Mouse (Mus musculus): ENCODE data around the gene Insrr. TPM values are rescaled to one million over a fixed set of nuclear protein-coding genes. Genes with fewer than 3 reads are reported as not detected.

The Insrr gene
- polyA plus RNA-seq, 1 experiment from 2014 or later = 2.7 TPM

DNA sequence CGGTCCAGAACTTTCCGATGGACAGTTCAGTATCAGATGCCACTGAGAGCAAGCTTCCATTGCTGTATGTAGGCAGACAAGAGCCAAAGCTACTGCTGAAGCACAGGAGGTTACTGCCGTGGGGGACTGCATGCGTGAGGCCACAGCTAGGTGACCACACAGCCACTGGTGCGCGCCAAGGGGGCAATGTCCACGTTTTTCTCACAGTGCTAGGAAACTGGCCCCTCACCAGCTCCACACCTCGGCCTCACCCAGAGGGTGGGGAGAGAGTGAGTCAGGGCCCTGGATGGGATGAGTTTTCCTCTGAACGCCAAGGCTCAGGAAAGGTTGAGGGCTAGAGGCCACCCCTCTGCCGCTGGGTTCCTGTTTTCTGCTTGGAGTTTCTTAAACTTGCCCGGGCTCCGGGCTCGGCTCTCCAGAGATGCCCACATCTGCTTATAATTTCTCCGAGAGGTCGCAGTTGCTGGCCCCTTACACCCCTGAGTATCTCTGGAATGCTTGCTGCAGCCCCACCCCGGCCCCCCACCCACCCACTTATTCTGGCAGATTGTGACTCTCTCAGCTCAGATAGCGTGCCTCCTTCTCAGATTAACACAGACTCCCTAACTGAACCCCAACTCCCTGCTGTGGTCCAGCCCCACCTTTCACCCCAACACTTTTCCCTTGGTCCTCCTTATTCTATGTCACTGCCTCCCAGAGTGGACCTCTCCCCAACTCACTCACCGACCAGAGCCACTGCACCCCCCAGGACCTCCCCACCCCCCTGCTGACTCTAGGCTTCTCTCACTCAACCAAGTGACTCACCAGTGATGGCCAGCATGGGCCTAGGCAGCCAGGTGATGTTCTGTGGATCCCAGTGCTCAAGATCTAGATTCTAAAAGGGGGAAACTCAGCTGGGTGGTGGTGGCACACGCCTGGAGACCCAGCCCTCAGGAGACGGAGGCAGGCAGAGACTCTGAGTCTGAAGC is 35.1 kb upstream of the Insrr start:
- Histone ChIP-seq H3K9me3 (ENCODE audit: low read length) (no peaks in the 10 kb centered on the region), H3K36me3 (ENCODE audit: insufficient read depth, low read length) (peaks cover 17% of the 10 kb centered on the region), H3K4me2 (replicated peaks; ENCODE audit: low read depth, low read length) (no peak overlapping the region), H3K27me3 (ENCODE audit: insufficient read depth, low read length) (no peaks in the 10 kb centered on the region), H3K4me1 (ENCODE audit: insufficient read depth, low read length) (peaks cover 70% of the 10 kb centered on the region), H3K27ac (ENCODE audit: low read length) (peak overlapping the region; percentile 43; the same call in 1 of the 2 replicates), H3K9ac (replicated peaks; ENCODE audit: low read length) (0 out of 2 replicates have a peak overlapping the region, but pooled peaks have one; percentile 31), H3K4me3 (ENCODE audit: low read length) (no peak overlapping the region)
- 65% methylated on average over 20 of the region's 20 CpGs for WGBS
- peak; percentile 12; the same call in 1 of the 2 replicates for ATAC-seq (ENCODE audit: low FRiP score, low TSS enrichment)

DNA sequence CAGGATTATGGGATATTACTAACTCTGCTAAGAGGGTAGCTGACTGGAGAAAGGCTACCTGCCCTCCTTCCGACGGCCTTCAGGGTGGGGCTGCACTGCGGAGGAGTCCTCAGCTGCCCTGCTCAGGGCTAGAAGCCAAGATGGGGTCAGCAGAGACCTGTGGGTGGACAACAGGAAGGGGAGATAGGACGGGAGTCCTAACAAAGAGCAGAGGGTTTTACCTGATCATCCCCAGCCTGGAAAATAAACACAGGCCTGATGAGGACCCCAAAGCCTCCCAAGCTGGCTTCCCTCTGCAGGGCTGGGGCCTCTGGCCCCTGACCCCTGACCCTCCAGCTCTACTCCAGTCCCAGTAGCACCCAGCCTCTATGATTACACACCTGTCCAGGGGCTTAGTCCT is 33.5 kb upstream of the Insrr start:
- Histone ChIP-seq H3K4me1 (ENCODE audit: insufficient read depth, low read length) (peaks cover 85% of the 10 kb centered on the region), H3K4me3 (ENCODE audit: low read length) (peak overlapping the region; percentile 23; the same call in 1 of the 2 replicates), H3K9me3 (ENCODE audit: low read length) (no peaks in the 10 kb centered on the region), H3K36me3 (ENCODE audit: insufficient read depth, low read length) (peaks cover 12% of the 10 kb centered on the region), H3K27me3 (ENCODE audit: insufficient read depth, low read length) (no peaks in the 10 kb centered on the region), H3K27ac (ENCODE audit: low read length) (peak overlapping the region; percentile 97), H3K4me2 (replicated peaks; ENCODE audit: low read depth, low read length) (peak overlapping the region; percentile 72), H3K9ac (replicated peaks; ENCODE audit: low read length) (peak overlapping the region; percentile 64)
- 32% methylated on average over 4 of the region's 4 CpGs for WGBS
- ATAC-seq (ENCODE audit: low FRiP score, low TSS enrichment) = no peak

DNA sequence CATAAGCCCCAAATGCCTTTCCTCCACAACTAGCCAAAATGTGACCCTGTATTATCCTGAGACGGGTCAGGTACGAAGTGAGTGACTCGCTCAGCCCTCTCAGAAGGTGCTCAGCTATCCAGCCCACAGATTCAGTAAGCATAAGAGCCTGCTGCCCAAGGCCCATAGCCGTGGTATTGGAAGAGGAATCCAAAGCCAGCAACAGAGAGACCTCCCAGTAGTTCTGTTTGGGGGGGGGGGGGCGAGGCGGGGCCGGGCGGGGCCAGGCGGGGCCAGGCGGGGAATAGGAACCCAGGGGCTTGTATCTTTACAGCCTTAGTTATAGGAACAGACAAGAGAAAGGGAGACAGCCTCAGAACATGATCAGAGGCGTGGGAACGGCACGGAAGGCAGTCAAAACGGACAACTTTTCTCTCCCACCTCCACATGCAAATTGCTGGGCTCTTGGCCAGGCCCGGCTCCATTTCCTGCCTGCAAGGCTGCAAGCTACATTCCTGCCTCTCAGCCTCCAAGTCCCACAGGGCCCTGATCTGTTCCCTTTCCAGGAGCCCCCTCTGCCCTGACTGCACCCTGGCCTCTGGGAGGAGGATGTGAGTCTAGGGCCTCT is 33.0 kb upstream of the Insrr start:
- Histone ChIP-seq H3K4me1 (ENCODE audit: insufficient read depth, low read length) (peaks cover 85% of the 10 kb centered on the region), H3K27me3 (ENCODE audit: insufficient read depth, low read length) (no peaks in the 10 kb centered on the region), H3K9ac (replicated peaks; ENCODE audit: low read length) (peak overlapping the region; percentile 64), H3K4me3 (ENCODE audit: low read length) (peak overlapping the region; percentile 23), H3K9me3 (ENCODE audit: low read length) (no peaks in the 10 kb centered on the region), H3K4me2 (replicated peaks; ENCODE audit: low read depth, low read length) (peak overlapping the region; percentile 72), H3K36me3 (ENCODE audit: insufficient read depth, low read length) (peaks cover 10% of the 10 kb centered on the region; the same call in 1 of the 2 replicates), H3K27ac (ENCODE audit: low read length) (peak overlapping the region; percentile 97)
- whole genome bisulfite sequencing = 9% methylated on average over 15 of the region's 15 CpGs
- ATAC-seq (ENCODE audit: low FRiP score, low TSS enrichment) = peak; percentile 55

DNA sequence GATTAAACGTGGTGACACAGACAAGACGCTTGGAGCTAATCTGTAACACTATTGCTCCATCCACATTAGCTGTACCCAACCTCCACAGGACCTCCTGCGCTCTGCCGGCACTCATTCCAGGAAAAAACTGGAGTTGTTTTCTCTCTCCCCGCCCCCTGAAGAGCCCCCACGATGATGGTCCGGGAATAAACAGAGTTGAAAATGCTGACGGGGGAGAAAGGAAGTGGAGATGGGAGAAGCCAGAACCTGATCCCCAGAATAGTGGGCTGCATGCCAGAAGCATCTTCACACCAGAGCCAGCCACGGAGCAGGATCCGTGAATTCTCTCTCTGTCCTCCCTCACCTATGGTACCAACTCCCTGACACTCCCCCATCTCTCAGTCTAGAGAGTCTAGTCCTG is 32.2 kb upstream of the Insrr start:
- Histone ChIP-seq H3K27ac (ENCODE audit: low read length) (peak overlapping the region; percentile 97), H3K27me3 (ENCODE audit: insufficient read depth, low read length) (no peaks in the 10 kb centered on the region)

DNA sequence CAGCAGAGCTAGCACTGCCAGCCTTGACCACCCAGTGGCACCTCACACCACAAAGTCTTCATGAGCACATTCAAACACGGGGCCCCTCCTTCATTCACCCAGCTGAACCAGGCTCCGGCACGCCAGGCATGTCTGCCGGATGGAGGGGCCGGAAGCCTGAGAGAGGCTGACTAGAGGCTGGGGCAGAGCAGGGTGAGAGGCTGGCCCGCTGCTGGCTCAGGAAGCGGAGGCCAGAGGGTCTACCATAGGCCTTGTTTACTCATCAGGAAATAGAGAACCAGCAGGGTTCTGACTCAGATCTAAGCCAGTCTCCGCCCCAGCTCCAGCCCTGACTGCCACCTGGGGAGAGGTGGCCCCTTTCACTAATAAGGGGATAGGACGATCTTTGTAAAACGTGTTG is 31.7 kb upstream of the Insrr start:
- H3K9me3 ChIP-seq (ENCODE audit: low read length) = no peaks in the 10 kb centered on the region
- no peaks in the 10 kb centered on the region for H3K36me3 ChIP-seq (ENCODE audit: insufficient read depth, low read length)
- peaks cover 75% of the 10 kb centered on the region for H3K4me1 ChIP-seq (ENCODE audit: insufficient read depth, low read length)
- peak overlapping the region; percentile 23 for H3K4me3 ChIP-seq (ENCODE audit: low read length)
- peak overlapping the region; percentile 97 for H3K27ac ChIP-seq (ENCODE audit: low read length)
- H3K9ac ChIP-seq (replicated peaks; ENCODE audit: low read length) = peak overlapping the region; percentile 64
- peak overlapping the region; percentile 72 for H3K4me2 ChIP-seq (replicated peaks; ENCODE audit: low read depth, low read length)
- WGBS = 17% methylated on average over 10 of the region's 10 CpGs
- H3K27me3 ChIP-seq (ENCODE audit: insufficient read depth, low read length) = no peaks in the 10 kb centered on the region
- ATAC-seq (ENCODE audit: low FRiP score, low TSS enrichment) = peak; percentile 9; the same call in 1 of the 2 replicates

More for the DNA sequence above, 32.2 kb upstream of the Insrr start:
- Histone ChIP-seq H3K36me3 (ENCODE audit: insufficient read depth, low read length) (peaks cover 3% of the 10 kb centered on the region; the same call in 1 of the 2 replicates), H3K4me2 (replicated peaks; ENCODE audit: low read depth, low read length) (peak overlapping the region; percentile 72), H3K4me3 (ENCODE audit: low read length) (peak overlapping the region; percentile 23), H3K9me3 (ENCODE audit: low read length) (no peaks in the 10 kb centered on the region), H3K9ac (replicated peaks; ENCODE audit: low read length) (peak overlapping the region; percentile 64), H3K4me1 (ENCODE audit: insufficient read depth, low read length) (peaks cover 78% of the 10 kb centered on the region)
- WGBS = 16% methylated on average over 10 of the region's 10 CpGs
- ATAC-seq (ENCODE audit: low FRiP score, low TSS enrichment) = no peak

DNA sequence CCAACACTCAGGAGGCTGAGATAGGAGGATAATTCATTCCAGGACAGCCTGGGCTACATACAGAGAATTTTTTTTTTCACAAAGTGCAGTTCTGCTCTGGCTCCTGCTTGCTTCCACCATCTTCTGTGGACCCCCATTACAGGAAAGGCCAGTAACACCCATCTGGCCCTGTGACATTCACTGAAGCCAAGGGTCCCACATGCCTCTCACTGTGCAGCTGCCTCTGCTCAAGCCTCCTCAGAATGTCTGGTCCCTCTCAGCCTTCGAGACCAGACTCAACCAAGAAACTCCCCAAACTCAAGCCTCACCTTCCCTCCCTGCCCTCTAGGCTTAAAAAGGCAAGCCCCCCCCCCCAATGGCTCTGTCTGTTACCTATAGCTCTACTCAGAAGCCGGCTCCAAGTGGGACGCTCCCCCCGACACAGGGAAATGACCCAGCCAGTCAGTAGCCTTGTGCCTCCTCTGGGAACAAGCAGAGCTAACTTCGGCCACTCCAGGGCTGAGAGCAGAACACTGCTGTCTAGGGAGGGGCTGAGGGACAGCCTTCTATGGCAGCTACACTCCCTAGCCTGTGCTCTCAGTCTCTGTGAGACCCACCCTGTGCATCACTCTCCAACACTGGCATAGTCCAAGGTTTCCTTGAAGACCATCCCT is 31.0 kb upstream of the Insrr start:
- 68% methylated on average over 5 of the region's 5 CpGs for WGBS
- H3K4me3 ChIP-seq (ENCODE audit: low read length) = peak overlapping the region; percentile 23

DNA sequence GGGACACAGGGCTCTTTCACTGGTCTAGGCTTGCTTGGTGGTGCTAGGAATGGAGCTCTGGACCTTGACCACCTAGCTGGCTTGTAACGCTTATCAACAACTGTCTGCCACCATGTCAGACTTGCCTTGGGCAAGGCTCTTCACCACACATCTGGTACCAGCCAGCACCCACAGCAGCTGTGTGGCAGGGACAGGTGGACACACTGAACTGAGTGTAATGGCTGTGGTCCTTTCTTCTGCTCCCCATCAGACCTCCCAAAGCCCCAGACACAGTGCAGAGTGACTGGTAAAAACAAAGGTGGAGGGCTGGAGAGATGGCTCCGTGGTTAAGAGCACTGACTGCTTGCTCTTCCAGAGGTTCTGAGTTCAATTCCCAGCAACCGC is 30.5 kb upstream of the Insrr start:
- WGBS = 82% methylated on average over 3 of the region's 3 CpGs
- no peaks in the 10 kb centered on the region for H3K36me3 ChIP-seq (ENCODE audit: insufficient read depth, low read length)
- peak overlapping the region; percentile 32; the same call in 1 of the 2 replicates for H3K9ac ChIP-seq (replicated peaks; ENCODE audit: low read length)
- no peaks in the 10 kb centered on the region for H3K9me3 ChIP-seq (ENCODE audit: low read length)
- H3K4me3 ChIP-seq (ENCODE audit: low read length) = peak overlapping the region; percentile 23; the same call in 1 of the 2 replicates
- peak overlapping the region; percentile 72 for H3K4me2 ChIP-seq (replicated peaks; ENCODE audit: low read depth, low read length)
- H3K4me1 ChIP-seq (ENCODE audit: insufficient read depth, low read length) = peaks cover 80% of the 10 kb centered on the region
- no peaks in the 10 kb centered on the region for H3K27me3 ChIP-seq (ENCODE audit: insufficient read depth, low read length)
- no peak for ATAC-seq (ENCODE audit: low FRiP score, low TSS enrichment)
- H3K27ac ChIP-seq (ENCODE audit: low read length) = peak overlapping the region; percentile 97

More for the DNA sequence above, 31.0 kb upstream of the Insrr start:
- peak overlapping the region; percentile 72 for H3K4me2 ChIP-seq (replicated peaks; ENCODE audit: low read depth, low read length)
- H3K27me3 ChIP-seq (ENCODE audit: insufficient read depth, low read length) = no peaks in the 10 kb centered on the region
- H3K9me3 ChIP-seq (ENCODE audit: low read length) = no peaks in the 10 kb centered on the region
- ATAC-seq (ENCODE audit: low FRiP score, low TSS enrichment) = no peak
- H3K36me3 ChIP-seq (ENCODE audit: insufficient read depth, low read length) = no peaks in the 10 kb centered on the region
- H3K9ac ChIP-seq (replicated peaks; ENCODE audit: low read length) = peak overlapping the region; percentile 32; the same call in 1 of the 2 replicates
- peak overlapping the region; percentile 97 for H3K27ac ChIP-seq (ENCODE audit: low read length)
- H3K4me1 ChIP-seq (ENCODE audit: insufficient read depth, low read length) = peaks cover 77% of the 10 kb centered on the region

DNA sequence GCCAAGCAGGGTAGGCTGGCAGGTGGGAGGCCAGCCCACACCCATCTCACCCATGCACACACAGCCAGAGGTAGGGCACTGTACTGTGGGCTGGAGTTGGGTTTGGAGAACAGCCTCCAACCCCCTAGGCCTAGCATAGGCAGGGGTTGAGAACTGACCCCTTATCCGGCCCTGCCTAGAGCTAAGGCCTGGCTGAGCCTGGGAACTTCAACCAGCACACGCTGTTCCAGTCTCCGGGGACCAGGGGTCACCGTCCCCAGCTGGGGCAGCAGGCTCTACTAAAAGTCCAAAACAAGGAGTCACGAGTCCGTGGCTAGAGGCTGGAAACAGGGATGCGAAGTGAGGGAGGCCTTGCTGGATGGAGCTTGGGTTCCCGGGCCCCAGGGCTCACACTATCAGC is 29.0 kb upstream of the Insrr start:
- 27% methylated on average over 8 of the region's 8 CpGs for WGBS
- H3K27me3 ChIP-seq (ENCODE audit: insufficient read depth, low read length) = no peaks in the 10 kb centered on the region
- H3K9ac ChIP-seq (replicated peaks; ENCODE audit: low read length) = peak overlapping the region; percentile 74
- peak overlapping the region; percentile 91 for H3K27ac ChIP-seq (ENCODE audit: low read length)
- no peaks in the 10 kb centered on the region for H3K36me3 ChIP-seq (ENCODE audit: insufficient read depth, low read length)
- peak overlapping the region; percentile 72 for H3K4me2 ChIP-seq (replicated peaks; ENCODE audit: low read depth, low read length)
- H3K9me3 ChIP-seq (ENCODE audit: low read length) = no peaks in the 10 kb centered on the region
- peak; percentile 69 for ATAC-seq (ENCODE audit: low FRiP score, low TSS enrichment)
- H3K4me1 ChIP-seq (ENCODE audit: insufficient read depth, low read length) = peaks cover 68% of the 10 kb centered on the region
- H3K4me3 ChIP-seq (ENCODE audit: low read length) = peak overlapping the region; percentile 57

DNA sequence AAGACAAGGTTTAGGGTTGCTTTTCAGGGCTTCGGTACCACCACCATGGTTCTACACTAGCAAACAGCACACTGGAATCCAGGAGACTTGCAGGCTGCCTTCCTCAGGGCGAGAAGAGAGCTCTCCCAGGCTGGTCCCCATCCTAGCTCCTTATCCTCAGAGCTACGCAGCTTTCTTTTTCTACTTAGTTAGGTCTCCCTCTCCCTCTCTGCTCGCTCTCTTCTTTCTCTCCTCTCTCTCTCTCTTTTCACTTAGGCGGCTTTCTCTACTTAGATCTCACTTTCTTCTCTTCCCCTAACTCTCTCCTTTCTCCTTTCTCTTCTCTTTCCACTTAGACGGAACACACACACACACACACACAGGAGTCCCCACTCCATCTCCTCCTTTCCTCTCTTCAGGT is 28.3 kb upstream of the Insrr start:
- no peak for ATAC-seq (ENCODE audit: low FRiP score, low TSS enrichment)
- Histone ChIP-seq H3K36me3 (ENCODE audit: insufficient read depth, low read length) (no peaks in the 10 kb centered on the region), H3K27ac (ENCODE audit: low read length) (peak overlapping the region; percentile 91), H3K9ac (replicated peaks; ENCODE audit: low read length) (peak overlapping the region; percentile 74), H3K4me1 (ENCODE audit: insufficient read depth, low read length) (peaks cover 62% of the 10 kb centered on the region), H3K9me3 (ENCODE audit: low read length) (no peaks in the 10 kb centered on the region), H3K4me3 (ENCODE audit: low read length) (peak overlapping the region; percentile 57), H3K27me3 (ENCODE audit: insufficient read depth, low read length) (no peaks in the 10 kb centered on the region), H3K4me2 (replicated peaks; ENCODE audit: low read depth, low read length) (peak overlapping the region; percentile 72)
- 20% methylated on average over 6 of the region's 6 CpGs for WGBS

Data from kidney, embryonic 16.5 days (tissue).